Mouse (Mus musculus) adrenal gland, adult (tissue): Measurements from ENCODE around the gene Hspb6.

Experiments used
- DNase-seq, 2 experiments: peaks; one replicate each; pipeline ENCODE4 v3.0.0; 2022 to 2023; ENCODE audit warnings: low spot score in 1 of 2; ENCODE audit not compliant: inconsistent age in 2 of 2

Hspb6 gene

DNA sequence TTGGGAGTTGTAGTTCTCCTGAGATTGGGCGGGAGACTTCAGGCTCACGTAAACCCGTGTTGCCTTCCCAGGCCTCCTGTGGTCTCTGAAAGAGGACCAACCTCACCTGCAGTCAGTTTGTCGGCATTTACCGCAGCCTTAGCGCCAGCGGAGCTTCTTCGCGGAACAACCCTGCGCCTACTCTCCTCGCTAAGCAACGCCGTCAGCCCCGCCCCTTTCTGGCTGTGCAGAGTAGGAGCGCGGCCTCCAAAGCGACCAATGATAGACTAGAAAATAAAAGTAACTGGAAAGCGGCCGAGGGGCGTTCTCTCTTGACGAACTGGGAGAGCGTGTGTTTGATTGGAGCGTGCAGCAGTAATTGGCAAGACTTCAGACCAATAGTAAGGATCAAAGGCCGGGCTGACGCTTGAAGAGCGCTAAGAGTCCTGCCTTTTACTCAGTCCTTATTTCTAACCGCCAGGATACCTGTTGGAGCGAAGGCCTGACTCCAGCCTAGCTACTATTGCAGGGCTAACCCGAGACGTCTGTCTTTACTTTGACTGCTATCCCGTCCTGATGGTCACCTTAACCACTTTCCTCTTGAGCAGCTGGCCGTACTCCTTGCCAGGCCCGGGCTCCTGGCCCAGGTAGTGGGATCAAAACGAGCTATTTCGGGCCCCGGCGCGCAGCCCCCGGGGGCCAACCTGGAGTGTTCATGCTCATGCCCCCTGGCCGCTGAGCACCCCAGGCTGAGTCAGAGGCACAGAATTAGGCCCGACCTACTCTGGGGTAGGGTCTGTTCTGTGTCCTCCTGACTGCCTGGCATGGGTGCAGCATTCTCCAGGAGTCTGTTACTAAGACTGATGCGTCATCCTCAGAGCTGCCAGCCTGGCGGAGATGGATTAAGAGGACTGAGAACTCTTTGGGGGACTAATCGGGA lies at the start of gene Hspb6, which contains the start of gene Proser3:
Gene Hspb6 (plus strand): TSS at position 77 of the 919 bp plus-strand sequence.
Gene Proser3 (minus strand): TSS at position 198 of the 919 bp plus-strand sequence.
- peak; percentile 97 to 99 for DNase-seq

DNA sequence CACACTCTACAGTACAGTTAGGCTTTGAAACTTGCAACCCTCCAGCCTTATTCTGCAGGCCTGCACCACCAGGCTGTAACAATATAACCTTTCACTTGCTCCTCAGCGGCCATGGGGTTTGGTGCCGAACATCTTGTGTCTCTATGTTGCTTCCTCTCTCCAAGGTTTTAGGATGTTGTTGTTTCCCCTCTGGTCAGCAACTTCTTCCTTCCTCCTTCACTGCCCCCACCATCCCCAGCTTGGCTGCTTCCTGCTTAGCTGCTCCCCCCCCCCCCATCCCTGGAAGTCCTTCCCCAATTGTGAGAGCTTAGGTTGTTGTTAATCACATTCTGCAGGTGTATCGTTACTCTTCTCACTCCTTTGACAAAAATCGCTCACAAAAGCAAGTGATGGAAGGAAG lies 43.9 kb upstream of the Hspb6 start:
- no peak for DNase-seq

DNA sequence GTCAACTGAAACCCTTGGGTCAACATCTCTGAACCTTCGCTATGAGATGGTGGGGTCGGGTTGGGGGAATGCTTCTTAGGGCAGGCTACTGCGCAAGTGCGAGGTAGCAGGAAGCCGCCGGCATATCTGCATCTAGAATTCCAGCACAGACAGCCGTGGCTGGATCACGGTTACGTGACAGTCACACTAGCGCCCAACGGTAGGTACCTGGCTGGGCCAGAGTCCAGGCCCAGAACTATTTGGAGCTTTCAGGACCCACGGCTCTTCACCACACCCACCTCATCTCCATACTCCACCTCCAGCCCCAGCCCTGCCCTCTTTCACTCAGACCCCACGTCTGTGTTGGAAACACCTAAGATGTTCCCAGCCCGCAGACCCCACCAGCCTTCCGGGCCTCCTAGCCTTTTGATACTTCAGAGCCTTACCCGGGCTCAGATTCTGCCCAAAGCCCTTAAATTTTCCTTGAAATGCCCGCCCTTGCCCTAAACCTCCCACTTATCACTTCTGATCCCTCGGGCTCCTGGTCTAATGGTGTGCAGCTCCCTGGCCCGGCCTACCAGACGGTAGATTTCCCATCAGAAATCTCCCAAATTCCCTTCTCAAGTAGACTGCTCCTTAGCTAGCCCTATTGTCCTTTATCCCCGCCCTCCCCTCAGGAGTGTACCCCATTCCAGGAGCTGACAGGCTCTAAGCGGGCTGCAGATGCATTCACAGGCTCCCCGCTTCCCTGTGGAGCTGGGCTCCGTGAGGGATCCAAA lies 36.8 kb upstream of the Hspb6 start:
- DNase-seq, result no peak

DNA sequence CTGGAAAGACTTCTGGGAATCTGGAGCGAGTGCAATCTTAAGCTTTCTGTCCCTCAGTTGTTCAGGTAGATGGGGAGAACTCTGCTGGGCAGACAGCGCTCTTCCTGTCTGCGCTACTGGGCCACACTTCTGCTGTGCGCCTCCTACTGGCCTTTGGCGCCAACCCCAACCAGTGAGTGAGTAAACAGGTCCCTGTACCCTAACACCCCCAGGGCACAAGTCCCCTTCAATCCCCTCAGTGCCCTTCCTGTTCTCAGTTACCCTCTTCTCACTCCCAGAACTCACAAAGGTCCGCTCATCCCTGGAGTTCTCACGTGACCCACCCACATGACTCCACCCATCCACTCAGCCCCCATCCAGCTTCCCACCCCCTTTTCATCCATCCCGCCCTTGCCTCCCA lies 33.7 kb upstream of the Hspb6 start:
- DNase-seq, result no peak

DNA sequence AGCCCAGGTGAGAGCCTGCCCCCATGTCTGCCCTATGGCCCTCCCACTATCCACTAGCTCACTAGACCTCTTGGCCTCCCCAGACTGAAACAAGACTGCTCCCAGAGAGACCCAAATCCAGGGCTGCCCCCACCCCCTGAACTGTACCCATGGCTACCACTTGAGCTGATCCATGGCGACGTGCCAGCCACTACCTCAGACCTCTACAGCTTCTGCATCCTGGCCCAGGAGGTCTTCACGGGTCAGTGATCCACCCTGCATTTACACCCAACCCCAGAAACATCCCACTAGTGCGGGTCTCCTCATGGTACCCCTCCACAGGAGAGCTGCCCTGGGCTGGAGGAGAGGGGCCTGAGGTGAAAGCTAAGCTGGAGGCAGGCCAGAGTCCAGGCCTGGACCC lies 31.6 kb upstream of the Hspb6 start:
- DNase-seq, result no peak

DNA sequence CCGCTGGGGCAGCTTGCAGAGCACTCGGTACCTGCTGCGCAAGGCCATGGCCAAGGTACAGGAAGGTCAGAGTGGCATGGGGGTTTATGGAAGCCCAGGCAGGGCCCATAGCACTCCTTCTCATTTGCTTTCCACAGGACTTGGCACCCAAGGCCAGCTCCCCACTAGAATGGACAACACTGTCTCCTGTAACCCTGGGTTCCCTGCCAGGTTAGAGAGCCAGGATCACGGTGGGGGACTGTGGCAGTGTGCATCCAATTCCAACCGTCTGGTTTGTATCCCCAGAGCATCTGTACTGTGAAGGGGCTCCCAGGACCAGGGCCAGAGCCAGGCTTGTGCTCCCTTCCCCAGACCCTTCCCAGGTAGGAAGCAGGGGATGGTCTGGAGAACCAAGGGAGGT lies 31.1 kb upstream of the Hspb6 start:
- no peak for DNase-seq

DNA sequence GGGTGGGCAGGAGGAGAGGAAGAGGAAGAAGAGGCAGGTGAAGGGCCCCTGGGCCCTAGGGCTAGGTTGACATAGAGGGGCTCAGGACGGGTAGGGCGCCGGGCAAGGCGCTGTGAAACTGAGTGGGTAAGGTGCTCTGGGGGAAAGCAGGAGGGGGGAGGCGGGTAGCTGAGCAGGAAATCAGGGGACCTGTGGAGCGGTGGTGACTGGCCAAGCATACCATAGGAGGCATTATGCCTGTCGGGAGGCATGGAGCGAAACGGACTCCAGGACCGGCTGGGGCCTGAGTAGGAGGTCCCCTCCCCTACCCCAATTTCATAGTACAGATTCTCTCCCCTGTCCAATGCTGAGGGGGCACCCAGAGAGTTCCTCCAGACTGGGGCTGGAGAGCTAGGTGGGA lies 29.1 kb upstream of the Hspb6 start:
- no peak for DNase-seq

DNA sequence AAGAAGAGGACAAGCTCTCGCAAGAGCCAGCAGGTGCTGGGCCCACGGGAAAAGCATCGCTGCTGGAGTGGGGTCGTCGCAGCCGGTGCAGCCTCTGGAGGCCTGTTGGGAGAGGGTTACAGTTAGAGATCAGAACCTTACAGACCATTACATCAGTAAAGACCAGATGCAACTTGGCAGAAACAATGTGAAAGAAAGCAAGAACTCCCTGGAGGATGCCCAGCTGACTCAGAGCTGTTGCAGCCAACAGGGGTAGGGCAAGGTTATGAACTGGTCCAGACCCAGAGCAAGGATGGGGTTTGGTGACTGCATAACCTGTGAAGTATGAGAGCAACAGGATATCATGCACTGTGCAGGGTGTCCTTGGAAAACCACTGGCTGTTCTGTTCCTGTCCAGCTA lies 27.5 kb upstream of the Hspb6 start:
- no peak for DNase-seq

DNA sequence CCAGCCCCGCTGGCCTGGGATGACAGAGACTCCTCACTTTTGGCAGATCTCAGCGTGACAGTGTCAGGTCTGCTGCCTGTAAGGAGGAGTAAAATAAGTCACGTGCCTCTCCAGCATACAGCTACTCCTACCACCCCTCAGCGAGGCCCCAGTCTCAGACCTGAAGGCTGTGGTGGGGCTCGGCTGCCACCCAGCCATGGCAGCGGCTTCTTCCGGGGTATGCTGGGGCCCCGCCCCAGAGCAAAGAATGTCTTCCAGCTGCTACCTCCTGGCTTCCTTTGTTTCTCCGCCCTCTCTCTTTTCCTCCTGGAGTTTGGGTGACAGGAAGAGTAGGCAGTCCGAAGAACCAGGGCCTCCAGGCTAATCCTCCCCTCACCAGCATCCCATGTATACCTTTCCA lies 26.0 kb upstream of the Hspb6 start:
- DNase-seq, result no peak

DNA sequence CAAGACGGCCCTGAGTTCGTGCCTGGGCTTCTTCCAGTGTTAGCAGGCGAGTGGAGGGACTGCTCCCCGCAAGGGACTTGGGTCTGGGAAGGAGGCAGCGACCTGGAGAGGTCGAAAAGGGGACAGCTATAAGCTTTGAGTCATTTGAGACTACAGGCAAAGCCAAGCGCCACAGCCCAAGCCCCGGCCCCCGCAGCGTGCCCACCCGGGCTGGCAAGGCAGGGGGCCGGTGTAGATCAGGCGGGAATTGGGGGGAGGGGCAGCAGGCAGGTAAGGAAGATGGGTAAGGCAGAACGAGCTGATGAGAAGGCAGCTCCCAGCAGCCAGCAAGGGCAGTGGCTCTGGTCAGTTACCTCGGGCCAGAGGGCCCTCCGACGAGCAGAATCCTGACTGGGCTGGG lies 25.6 kb upstream of the Hspb6 start:
- no peak for DNase-seq

DNA sequence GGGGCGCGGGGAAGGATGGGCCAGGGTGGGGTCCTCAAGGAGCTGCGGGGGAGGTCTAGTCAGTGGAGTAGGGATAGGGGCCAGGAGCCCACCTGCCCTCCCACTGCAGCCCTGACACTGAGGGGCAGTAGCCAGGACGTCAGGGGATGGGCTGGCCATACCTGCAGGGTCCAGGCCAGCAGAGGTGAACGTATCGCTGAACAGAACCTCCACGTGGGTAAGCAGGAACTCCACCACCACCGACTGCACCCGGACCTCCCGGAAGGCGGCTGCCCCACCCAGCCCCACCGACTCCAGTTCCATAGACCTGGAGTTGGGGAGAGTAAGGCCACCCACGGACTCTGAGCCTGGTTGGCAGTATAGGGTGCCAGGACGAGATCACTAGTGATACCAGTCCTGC lies 25.0 kb upstream of the Hspb6 start:
- no peak for DNase-seq

DNA sequence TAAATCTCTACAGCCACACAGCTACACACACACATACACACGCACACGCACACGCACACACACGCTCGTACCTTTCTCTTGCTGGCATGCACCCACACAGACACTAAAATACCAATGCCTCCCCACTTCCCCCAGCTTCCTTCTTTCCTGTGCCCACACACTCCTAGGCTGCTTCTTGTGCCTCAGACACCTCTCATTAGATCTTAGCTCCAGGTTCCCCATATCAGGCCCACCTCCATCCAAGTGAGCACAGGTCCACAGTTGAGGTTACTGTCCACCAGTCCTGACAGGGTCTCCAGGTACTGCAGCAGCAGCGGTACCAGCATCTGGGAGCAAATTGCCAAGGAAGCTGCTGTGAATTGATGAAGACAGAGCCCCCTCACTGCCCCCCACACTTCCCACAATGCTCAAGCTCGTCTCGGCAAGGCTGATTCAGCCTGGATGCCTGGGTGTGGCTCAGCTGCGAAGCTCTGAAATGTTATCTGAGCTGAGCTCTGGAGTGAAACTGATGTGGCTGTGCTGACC lies 20.6 kb upstream of the Hspb6 start:
- no peak for DNase-seq

DNA sequence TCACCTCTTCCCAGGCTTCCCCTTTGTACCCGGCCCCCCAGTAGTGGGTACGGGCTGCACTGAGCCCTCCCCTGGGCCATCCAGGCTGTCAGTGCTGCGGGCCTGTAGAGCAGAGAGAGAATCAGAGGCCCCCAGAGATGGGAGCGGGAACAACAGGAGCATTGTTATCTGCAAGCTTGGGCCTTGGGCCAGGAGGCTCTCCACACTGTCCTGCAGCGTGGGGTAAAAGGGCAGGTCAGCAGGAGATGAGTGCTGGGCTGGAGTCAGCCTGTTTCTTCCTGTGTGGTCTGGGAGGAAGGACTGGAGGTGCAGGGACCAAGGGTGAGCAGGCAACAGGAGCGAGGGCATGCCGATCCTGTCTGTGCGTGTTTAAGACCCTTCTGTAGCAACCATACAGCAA lies 19.0 kb upstream of the Hspb6 start:
- DNase-seq, result peak in 1 of 2 experiments; percentile 42

DNA sequence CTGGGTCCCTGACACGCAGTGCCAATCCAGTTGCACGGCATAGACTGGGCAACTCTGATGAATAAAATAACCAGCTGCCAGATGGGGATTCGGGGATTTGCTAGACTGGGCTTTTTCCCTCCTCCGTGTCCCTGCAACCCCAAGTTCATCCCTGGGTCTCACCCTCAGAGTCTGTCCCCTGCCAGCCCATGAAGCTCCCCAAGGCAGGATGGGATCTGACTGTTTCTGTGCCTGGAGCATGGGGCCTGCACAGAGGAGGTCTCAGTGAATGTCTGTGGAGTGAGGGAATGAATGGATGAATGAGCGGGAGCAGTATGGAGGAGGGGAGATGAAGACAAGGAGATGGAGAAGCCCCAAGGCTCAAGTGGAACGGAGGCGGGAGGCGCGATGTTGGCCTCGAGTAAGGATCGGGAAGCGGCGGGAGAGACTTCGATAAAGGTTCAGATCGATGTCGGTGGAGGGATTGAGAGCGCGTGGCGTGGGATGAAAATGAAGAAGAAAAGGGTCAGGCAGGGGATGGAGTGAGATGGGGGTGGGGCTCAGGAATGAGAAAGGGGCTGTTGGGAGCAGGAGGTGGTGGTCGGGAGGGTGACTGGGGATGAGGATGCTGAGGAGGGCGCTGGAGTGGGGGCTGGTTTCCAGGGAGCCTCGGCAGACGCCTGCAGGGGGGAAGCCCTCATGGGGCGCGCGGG lies 17.9 kb upstream of the Hspb6 start:
- peak in 1 of 2 experiments; percentile 34 for DNase-seq

DNA sequence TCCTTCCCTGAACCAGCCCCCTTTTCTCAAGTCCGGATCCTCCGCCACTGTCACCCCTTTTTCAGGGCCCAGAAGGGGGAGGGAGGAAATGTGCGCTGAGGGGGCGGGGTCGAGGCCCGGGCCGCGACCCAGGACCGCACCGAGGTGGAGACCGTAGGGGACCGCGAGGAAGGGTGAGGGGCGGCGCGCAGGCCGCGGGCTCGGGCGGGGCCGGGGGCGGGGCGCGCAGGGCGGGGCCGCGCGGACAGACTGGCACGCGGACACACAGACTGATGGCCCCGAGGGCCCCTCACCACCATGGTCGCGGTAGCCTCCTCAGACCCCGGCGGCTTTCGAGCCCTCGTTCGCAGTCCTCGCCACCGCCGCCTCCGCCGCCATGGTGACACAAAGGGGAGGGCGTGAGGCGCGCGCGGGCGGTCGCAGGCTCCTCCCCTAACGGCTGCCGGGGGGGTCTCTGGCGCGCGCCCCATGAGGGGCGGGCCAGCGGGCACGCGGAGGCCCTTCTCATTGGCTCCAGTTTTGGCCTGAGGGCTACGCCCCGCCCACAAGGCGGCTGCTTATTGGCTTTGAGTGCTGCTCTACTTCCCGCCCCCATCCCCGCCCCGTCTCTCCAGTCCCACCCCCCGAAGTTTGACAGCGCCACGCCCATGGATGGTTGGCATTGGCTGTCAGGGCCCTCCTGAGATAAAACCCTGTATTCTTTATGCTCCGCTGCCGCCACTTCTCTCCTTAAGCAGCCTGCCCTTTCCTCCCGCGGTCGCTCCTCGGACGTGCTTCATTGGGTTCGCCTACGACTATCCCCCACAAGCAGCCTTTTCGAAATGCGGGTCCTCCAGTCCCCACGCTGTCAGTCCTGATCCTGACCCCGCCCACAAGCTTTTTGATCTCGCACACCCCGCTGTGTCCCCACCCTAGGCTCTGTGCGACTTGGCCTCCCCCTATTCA lies 17.1 kb upstream of the Hspb6 start, which contains the start of gene Arhgap33:
Gene Arhgap33 (minus strand): TSS at position 428 of the 945 bp plus-strand sequence.
- DNase-seq, result peak; percentile 97 to 98

DNA sequence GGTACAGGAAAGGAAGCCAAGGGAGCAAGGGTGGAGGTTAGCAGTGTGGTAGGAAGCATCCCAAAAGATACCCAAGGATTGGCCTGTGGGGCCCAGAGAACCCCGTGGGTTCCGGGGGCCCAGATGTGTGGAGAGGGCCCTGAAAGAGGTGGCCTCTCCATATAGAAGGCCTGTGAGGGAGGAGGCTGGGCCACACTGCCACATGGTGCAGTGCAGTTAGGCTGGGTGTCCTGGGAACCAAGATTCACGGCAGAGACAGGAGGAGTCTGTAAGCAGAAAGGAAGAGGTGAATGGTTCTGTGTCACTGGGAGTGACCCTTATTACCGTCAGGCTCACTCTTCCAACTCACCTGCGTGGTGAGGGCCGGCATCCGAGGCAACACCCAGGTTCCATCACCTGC lies 11.4 kb upstream of the Hspb6 start:
- no peak for DNase-seq

DNA sequence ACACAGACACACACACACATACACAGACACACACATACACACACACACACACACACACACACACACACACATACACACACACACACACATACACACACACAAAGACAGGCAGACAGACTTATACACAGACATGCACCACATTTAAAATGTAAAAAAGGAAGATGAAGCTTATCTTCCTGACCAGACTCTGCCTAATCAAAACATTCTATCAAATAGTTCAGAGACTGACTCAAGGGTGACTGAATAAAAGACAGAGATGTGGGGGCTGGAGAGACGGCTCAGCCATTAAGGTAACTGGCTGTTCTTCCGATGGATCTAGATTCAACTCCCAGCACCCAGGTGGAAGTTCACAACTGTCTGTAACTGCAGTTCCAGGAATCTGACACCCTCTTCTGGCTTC lies 7.7 kb upstream of the Hspb6 start:
- DNase-seq, result no peak

DNA sequence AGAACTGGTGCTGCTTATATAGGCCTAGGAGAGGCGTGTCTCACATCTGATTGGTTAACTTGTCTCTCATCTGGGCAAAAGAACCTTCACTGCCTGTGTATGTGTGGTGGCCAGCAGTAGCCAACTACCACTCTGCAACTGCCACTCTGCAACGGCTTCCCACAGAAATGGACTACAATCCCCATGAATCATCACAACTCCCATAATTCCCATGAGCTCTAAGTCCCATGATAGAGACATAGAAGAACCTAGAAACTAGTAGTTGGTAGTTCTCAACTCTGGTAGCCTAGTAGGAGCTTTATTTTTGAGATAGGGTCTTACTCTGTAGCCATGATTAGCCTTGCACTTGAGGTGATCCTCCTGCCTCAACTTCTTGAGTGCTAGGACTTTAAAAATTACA lies 2.1 kb upstream of the Hspb6 start:
- DNase-seq, result no peak

DNA sequence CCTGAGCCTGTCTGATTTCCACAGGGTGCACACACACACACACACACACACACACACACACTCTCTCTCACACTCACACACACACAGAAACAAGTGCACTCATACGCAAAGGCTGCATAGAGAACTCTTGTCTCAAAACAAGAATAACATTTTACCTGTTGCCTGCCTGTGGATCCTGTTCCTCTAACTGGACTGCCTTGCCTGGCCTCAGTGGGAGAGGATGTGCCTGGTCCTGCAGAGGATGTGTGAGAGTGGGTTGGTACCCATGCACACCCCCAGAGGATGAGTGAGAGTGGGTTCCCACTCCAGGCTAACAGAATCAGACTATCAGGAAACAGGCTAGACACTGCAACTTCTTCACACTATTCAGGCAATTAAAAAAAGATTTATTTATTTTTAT lies 1.4 kb upstream of the Hspb6 start:
- peak in 1 of 2 experiments; percentile 38 for DNase-seq

DNA sequence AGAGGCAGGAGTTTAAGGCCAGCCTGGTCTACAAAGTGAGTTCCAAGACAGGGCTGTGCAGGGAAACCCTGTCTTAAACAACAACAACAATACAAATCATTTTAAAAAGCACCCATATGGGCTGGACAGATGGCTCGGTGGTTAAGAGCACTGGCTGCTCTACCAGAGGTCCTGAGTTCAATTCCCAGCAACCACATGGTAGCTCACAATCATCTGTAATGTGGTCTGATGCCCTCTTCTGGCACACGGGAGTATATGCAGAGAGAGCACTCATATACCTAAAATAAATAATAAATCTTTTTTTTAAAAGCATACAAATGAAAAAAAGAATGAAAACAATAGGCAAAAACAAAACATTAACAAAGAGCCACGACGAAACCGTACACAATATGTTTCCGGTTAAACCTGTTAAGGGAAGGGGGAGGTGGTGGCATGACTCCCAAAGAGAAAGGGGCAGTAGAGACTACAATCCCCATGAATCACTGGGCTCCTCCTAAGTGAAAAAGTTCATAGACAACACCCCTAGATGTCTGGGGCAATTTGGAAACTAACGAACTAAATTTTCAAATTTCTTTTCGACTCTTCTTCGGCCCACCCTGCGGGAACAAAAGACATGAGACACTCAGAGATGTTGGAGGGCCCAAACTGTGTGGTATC lies 405 bp upstream of the Hspb6 start:
- no peak for DNase-seq
